Mouse (Mus musculus) heart, postnatal 0 days (tissue): ENCODE results near the gene Lyve1. TPM values are rescaled to one million over a fixed set of nuclear protein-coding genes. Genes with fewer than 3 reads are reported as not detected.
A peak's percentile ranks its signal among the peaks of the same experiment; 100 is the strongest.

ENCODE experiments used
- ATAC-seq: fragments of 200-750 bp; cut with Nextera tagmentation; 2 replicates; pipeline ENCODE4 v1.8.0; 2017; ENCODE audit warnings: low read depth, moderate number of reproducible peaks, moderate library complexity; ENCODE audit not compliant: insufficient read depth
- DNase-seq: peaks from one replicate; pipeline ENCODE4 v3.0.0-alpha.2; 2016; ENCODE audit warnings: low spot score
- H3K27ac ChIP-seq: fragments of 300-500 bp; sonication (generic); 2 replicates; pipeline ENCODE4 v1.5.1; 2014; ENCODE audit warnings: low read depth, mild to moderate bottlenecking
- H3K27me3 ChIP-seq: fragments of 300-500 bp; sonication (generic); 2 replicates; pipeline ENCODE4 v1.6.1; 2014; ENCODE audit warnings: low read length, mixed read lengths; ENCODE audit not compliant: control insufficient read depth, insufficient read depth
- H3K36me3 ChIP-seq: fragments of 300-500 bp; sonication (generic); replicated peaks from 2 replicates; pipeline ENCODE4 v1.6.1; 2014; ENCODE audit warnings: low read length, mixed read lengths; ENCODE audit not compliant: control insufficient read depth, insufficient read depth
- H3K4me1 ChIP-seq: fragments of 300-500 bp; sonication (generic); 2 replicates; pipeline ENCODE4 v1.6.1; 2014; ENCODE audit warnings: antibody characterized with exemption; ENCODE audit not compliant: control insufficient read depth, insufficient read depth
- H3K4me2 ChIP-seq: fragments of 300-500 bp; sonication (generic); 2 replicates; pipeline ENCODE4 v1.6.1; 2014; ENCODE audit warnings: low read depth, mild to moderate bottlenecking, low read length, moderate library complexity
- H3K4me3 ChIP-seq: fragments of 300-500 bp; sonication (generic); 2 replicates; pipeline ENCODE4 v1.5.1; 2014; ENCODE audit warnings: low read depth, low read length
- H3K9ac ChIP-seq: fragments of 300-500 bp; sonication (generic); replicated peaks from 2 replicates; pipeline ENCODE4 v1.6.1; 2014; ENCODE audit warnings: low read depth, low read length, mixed read lengths
- H3K9me3 ChIP-seq: fragments of 300-500 bp; sonication (generic); replicated peaks from 2 replicates; pipeline ENCODE4 v1.6.1; 2016; ENCODE audit warnings: low read length; ENCODE audit not compliant: control insufficient read depth
- CTCF ChIP-seq: IDR thresholded peaks from 2 replicates; pipeline ENCODE4 v1.5.1; 2016; ENCODE audit warnings: antibody characterized with exemption, control low read depth, low read depth
- EP300 ChIP-seq: IDR thresholded peaks from 2 replicates; pipeline ENCODE4 v1.6.1; 2016; ENCODE audit warnings: antibody characterized with exemption, low read depth
- WGBS: fragments of 180-500 bp; shearing (Covaris S2); extraction: QIAGEN DNeasy Blood & Tissue Kit; methylation state at CpG from one replicate; pipeline ENCODE4 v1.1.7; 2014; 5-methylcytosine and 5-hydroxymethylcytosine counted together
- polyA plus RNA-seq: library from polyadenylated mRNA; unstranded; fragments of >200 nt; fragmentation: Nextera tagmentation; extraction: Ambion mirVana; gene quantifications from 2 replicates; pipeline ENCODE4 v1.2.1, GENCODE M21; 2015
- total RNA-seq: library from RNA; depleted of rRNA; stranded (reverse); fragments of >200 nt; gene quantifications from 2 replicates; pipeline ENCODE4 v1.2.3, GENCODE M21; 2014; ENCODE audit warnings: low replicate concordance

The Lyve1 gene
- total and polyA plus RNA-seq, 2 experiments from 2014 or later, result 15.2 to 56.7 TPM

DNA sequence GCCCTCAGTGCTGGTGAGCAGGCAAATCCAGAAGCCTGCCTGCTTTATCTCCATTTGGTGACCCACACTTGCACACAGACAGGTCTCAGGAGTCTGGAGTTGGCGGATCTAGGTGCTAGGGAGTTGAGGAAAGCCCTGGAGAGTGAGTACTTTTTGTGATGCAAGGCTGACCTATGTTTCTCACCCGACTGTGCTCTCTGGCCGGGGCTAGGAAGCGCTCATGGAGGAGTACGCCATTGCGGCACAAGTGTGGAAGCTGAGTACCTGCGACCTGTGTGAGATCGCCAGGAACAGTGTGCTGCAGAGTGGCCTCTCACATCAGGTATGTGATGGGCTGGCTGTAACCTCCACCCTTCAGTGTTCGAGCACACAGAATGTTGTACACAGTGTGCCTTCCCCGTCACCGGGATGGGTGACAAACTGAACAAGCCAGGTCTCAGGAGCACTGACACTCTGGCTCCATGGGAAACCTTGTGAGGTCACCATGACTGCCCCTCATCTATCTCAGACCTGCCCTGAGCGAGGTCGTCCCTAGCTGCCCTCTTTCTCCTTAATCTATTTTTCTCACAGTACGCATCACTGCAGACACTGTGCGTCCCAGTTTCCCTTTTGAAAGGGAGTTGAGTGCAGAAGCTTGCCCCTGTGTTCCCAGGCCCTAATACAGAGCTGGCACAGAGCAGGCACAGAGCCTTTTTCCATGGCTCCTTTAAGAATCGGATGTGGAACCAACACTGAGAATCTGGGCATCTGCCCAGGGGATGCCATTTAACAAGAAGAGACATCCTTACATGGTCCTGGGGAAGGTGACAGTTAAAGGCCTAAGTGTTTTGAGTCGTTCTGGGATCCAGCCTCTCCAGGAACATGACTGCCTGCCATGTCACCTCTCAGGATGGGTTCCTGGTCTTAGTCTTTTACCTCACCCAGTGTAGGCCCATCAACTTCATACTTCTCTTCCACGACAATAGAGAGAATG, 53.2 kb downstream of the Lyve1 start:
- ATAC-seq (peak; percentile 77), DNase-seq (no peak)
- no peak overlapping the region for H3K4me3 ChIP-seq
- no peak overlapping the region for H3K9ac ChIP-seq
- 75% methylated on average over 18 of the region's 18 CpGs for WGBS
- no peak for TF ChIP-seq EP300
- H3K4me1 ChIP-seq, result peaks cover 10% of the 10 kb centered on the region
- peak overlapping the region; percentile 28 for H3K27ac ChIP-seq
- H3K9me3 ChIP-seq, result no peaks in the 10 kb centered on the region
- H3K27me3 ChIP-seq, result no peaks in the 10 kb centered on the region
- H3K36me3 ChIP-seq, result peaks cover 27% of the 10 kb centered on the region
- no peak overlapping the region for H3K4me2 ChIP-seq

GRCm38 (mm10) chr7:110808962-110809361, 54.1 kb downstream of the Lyve1 start:
- ATAC-seq (no peak), DNase-seq (no peak)
- Histone ChIP-seq H3K27me3 (no peaks in the 10 kb centered on the region), H3K36me3 (peaks cover 28% of the 10 kb centered on the region), H3K9ac (no peak overlapping the region), H3K4me2 (no peak overlapping the region), H3K9me3 (no peaks in the 10 kb centered on the region), H3K4me1 (peaks cover 10% of the 10 kb centered on the region), H3K27ac (peak overlapping the region; percentile 28; the same call in 1 of the 2 replicates), H3K4me3 (no peak overlapping the region)
- TF ChIP-seq CTCF (no peak), EP300 (no peak)
- WGBS, result 78% methylated on average over 3 of the region's 3 CpGs

- Histone ChIP-seq H3K27ac (0 out of 2 replicates have a peak overlapping the region, but pooled peaks have one; percentile 2), H3K27me3 (no peaks in the 10 kb centered on the region), H3K4me1 (peaks cover 10% of the 10 kb centered on the region), H3K4me3 (no peak overlapping the region), H3K9me3 (no peaks in the 10 kb centered on the region), H3K9ac (no peak overlapping the region), H3K36me3 (peaks cover 22% of the 10 kb centered on the region), H3K4me2 (no peak overlapping the region)
- 72% methylated on average over 13 of the region's 13 CpGs for WGBS
- no peak for TF ChIP-seq EP300
- TF ChIP-seq CTCF, result no peak
- ATAC-seq, result no peak
- DNase-seq, result no peak
Measured at GRCm38 (mm10) chr7:110807460-110808030, 55.5 kb downstream of the Lyve1 start.

DNA sequence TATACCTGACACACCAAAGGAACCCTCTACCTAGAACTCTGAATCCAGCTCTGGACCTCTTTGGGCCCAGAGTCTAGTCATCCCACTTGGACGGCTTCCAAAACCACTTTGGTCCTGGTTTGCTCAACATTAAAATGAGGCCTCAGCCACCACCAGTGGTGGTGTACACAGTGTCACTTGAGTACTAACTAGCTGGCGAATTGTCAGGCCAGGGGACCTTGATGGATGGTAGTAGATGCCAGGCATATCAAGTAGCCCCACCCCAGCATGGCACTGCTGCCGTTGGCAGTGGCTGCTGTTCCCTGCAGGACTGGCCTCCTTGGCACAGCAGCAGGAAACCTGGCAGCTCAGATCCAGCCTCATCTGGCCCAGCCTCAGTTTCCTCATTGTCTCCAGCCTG, 58.8 kb downstream of the Lyve1 start:
- H3K9ac ChIP-seq, result no peak overlapping the region

DNA sequence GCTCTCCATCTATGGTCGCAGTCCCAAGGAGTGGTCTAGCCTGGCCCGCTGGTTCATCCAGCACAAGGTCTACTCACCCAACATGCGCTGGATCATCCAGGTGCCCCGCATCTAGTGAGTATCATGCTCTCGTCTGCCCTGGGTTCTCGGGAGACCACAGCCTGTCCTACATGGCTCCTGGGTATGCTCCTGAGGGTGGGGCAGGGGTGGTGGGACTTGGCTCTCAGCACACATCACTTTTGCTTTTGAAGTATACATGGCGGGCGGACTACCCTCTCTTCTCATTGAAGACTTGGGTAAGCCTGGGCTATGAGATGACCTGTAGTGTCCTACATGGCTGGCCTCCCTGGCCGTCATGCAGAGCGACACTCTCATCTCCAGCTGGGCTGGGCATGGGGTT, 59.9 kb downstream of the Lyve1 start:
- 91% methylated on average over 10 of the region's 10 CpGs for WGBS
- Histone ChIP-seq H3K4me2 (no peak overlapping the region), H3K4me1 (peaks cover 7% of the 10 kb centered on the region), H3K27me3 (no peaks in the 10 kb centered on the region), H3K27ac (no peak overlapping the region), H3K9me3 (no peaks in the 10 kb centered on the region), H3K4me3 (no peak overlapping the region), H3K9ac (no peak overlapping the region), H3K36me3 (peaks cover 28% of the 10 kb centered on the region)
- ATAC-seq, result no peak
- TF ChIP-seq EP300, result no peak
- TF ChIP-seq CTCF, result no peak
- no peak for DNase-seq

More for the DNA sequence above, 58.8 kb downstream of the Lyve1 start:
- Histone ChIP-seq H3K4me2 (no peak overlapping the region), H3K9me3 (no peaks in the 10 kb centered on the region), H3K4me1 (peaks cover 7% of the 10 kb centered on the region), H3K36me3 (peaks cover 28% of the 10 kb centered on the region), H3K27ac (no peak overlapping the region), H3K4me3 (no peak overlapping the region), H3K27me3 (no peaks in the 10 kb centered on the region)
- WGBS, result 54% methylated on average over 3 of the region's 3 CpGs
- ATAC-seq, result no peak
- TF ChIP-seq CTCF (no peak), EP300 (no peak)
- DNase-seq, result no peak
